Mouse (Mus musculus) right cerebral cortex, adult 18-20 months (tissue): ENCODE results near the gene Guf1.

ENCODE experiments used
- DNase-seq: peaks from one replicate; pipeline ENCODE4 v3.0.0; 2022; ENCODE audit warnings: mixed read lengths

Gene Guf1

DNA sequence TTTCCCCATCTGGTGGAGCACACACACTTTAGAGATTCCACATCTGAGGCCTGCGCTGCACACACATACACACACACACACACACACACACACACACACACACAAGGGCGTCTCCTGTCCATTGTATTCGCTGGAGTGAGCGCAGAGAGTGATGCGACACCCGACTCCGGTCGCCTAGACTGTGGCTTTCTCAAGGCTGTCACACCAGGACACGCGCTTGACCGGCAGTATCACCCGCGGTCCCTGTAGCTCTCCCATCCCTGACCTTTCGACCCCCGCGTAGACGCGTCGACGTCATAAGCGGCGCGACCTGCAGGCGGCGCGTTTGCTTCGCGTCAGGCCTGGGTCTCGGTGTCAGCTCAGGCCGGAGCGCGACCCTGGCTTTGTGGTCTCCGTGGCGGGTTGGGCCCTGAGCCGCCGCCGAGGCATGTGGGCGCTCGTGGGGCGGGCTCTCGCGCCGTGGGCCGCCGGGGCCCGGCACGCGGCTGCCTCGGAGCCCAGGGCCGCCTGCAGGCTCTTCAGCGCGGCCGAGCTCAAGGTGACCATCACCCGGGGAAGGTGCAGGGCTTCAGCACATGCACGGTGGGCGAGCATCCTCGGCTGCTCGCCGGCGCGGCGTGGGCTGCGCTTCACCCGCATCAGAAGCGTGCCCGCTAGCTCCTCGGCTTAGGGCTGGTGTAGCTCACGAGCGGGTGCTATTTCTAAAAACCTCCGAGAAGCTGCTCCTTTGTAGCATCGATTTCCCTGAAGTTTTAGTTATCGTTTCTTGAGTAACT, at the start of gene Guf1:
Gene Guf1, plus strand, starts transcription at position 296 of the 776 bp plus-strand sequence.
- DNase-seq = peak; percentile 95

DNA sequence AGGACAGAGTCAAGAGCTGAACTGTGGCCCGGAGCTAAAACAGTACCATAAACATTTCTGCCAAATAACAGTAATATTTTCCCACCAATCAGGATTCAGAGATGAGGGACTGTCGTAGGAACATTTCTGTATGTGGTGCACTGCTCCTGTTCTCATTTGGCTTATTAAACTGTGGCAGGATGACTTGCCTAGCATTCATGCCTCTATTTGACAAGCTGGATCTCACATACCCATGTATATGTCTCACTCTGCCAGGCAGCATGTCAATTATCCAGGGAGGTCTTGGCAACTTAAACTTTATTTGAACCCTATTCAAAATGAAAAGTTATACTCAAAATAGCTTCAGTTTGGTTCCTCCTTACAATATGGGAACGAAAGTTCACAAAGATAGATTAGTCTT, 49.7 kb upstream of the Guf1 start:
- no peak for DNase-seq

DNA sequence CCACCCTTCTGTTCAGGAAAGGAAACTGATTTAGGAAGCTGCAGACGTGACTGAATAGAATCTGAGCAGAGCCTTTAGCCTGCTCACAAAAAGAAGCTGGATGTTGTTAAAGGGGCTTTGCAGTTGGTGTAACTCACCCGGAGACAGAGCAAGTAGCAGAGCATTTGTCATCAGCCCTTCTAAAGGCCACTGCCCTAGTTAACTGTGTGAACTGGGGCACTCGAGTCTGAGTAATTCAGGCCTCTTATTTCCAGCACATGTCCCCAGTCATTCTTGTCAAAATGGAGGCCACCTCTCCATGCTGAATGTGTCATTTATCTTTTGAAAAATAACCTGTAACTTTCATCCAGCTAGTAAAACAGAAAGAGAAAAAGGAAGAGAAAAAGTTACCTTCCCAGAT, 45.1 kb upstream of the Guf1 start:
- no peak for DNase-seq

- DNase-seq = no peak
Measured at GRCm38 (mm10) chr5:69512203-69512602, 44.5 kb upstream of the Guf1 start.

- peak; percentile 65 for DNase-seq
Measured at GRCm38 (mm10) chr5:69520661-69521278, 36.0 kb upstream of the Guf1 start.

- DNase-seq = no peak
Measured at GRCm38 (mm10) chr5:69522064-69522463, 34.7 kb upstream of the Guf1 start.

GRCm38 (mm10) chr5:69523944-69524343, 32.8 kb upstream of the Guf1 start:
- no peak for DNase-seq

DNA sequence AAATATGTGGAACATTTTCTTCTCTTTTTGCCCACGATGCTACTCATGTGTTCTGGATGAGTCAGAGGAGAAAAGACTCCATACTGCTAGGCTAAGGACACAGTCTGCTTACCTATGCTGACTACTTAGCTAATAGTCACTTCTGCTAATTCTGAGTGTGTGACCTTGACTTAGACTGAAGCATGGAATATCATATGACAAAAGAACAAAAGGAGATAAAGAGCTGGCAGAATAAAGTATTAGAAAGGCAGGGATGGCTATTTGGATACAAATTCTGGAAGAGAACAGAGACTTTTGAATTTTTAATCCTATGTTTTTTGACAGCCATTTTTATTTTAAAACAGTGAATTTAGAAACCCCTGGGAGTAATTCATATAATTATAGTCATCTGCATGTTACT, 15.0 kb upstream of the Guf1 start:
- no peak for DNase-seq

DNA sequence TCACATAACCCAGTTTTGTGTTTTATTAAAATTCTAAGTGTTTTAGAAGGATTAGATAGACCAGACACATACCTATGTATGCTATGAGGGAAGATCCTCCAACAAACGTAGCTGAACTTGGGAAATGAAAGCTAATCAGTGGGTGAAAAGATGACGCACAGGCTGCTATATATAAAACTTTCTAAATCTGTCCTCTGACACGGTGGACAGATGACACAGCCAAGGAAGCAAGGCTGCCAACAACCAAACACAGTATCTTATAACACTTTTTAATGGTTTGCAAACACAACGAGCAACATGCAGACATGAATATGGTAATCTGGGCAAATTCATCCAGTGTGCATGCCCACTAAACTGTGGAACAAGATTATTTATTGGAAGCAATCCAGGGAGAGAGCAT, 14.2 kb upstream of the Guf1 start, which contains the start of gene Yipf7:
Gene Yipf7, minus strand, starts transcription at position 160 of the 400 bp plus-strand sequence.
- DNase-seq = peak; percentile 25

DNA sequence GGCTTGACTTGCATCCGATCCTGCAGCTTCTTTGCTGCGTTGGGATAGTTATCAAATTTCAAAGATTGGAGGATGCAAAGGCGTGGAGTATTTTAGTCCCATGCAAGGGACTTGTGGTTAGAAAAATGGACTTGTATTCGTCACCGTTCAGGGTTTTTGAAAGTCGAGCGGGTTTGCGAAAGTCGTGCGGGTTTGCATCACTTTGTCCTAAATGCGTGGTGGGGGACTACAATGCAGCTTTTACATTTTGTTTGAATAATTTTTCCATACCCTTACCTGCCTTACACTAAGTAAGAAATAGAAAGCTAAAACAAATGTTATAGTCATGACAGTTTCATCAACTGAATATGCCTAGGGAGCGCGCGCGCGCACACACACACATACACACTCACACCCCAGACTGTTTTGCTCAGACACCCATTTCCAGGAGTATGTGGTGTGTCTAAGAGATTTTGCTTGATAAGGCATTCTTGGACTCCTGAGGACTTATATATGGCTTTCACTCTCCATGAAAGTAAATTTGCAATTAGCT, 747 bp downstream of the Guf1 start:
- DNase-seq = no peak

DNA sequence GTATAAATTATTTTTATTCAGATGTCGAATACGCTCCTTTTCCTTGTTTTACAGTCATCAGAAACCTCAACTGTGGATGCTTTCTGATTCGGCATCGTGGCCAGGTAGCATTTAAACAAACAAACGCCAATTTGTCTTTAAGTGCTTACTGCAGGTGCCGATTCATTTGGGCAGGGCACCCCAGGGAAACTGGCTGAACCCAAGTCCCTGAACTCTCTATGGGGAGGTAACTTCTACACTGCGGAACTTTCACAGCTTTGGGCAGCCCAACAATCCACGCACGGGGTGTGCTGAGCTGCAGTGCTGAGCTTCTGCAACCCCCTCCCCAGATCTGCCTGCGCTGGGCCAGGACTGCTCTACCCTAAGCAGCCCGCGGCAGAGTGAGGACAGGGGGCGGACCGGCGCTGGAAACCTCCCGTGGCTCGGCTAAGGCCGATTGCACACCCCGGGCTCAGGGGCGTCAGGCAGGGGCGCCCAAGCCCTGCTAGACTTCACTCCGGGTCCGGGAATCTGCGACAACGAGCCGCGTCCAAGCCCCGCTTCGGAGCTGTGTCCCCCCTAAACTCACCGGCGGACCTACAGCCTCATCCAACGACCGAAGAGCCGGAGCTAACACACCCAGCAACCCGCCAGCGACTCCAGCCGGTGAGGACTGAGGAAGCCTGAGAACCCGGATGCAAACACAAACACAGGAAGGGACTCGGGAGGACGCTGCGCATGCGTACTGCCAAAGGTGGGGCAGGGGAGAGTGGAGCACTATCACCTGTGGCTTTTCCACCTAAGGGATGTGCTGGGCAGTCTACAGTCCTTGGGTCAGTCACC, 35.1 kb downstream of the Guf1 start, which contains the start of gene Gnpda2:
Gene Gnpda2, minus strand, starts transcription at position 701 of the 822 bp plus-strand sequence.
- peak; percentile 90 for DNase-seq

DNA sequence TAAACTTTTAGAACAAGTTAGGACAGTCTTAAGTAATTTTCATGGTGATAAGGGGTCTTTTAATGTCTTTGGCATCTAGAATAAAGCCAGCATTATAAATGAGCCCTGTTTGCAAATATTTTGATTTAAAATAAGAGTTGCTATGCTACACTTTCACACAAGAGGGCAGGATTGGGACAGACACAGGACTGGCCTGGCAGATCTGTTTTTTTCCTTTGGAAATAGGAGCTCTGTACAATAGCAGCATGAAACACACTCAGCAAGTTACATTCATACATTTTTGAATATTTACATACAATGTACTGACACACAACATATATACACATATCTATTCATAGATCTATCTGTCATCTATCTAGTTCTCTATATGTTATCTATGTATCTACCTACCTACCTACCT, 44.3 kb downstream of the Guf1 start:
- no peak for DNase-seq

DNA sequence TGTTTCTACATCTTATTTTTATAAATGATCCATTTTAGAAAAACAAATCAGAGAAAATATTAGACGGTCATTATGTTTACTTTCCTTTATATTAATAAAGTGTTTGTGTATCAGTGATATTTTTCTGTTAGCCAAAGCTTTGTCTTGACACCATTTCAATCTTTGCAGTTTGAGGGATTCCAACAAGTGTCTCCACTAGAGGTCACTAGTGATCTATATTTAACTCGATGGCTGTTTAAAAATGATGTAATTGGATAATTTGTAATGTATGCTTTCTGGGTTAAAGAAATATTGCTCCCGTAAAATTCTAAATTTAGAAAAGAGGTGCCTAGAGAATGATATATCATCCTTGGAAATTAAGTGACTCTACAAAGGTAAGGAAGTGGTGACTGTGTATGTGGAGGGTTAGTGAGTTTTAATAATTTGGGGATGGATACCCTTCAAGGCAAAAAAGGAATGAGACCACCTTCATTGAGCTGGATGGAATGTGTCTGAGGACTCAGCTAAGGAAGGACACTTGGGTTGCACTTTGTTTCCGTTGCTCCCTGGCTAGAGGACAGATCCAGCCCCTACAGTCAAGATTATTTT, 56.6 kb downstream of the Guf1 start:
- no peak for DNase-seq

- peak; percentile 4 for DNase-seq
Measured at GRCm38 (mm10) chr5:69620899-69621298, 64.2 kb downstream of the Guf1 start.
